17 mouse cellular contexts compared by ENCODE assay signal in genomic region chr10:21469961-21470360, GRCm38 (mm10).
DNase-seq lines count a peak whose midpoint lies in the region; TF ChIP-seq lines count a peak whose summit lies in the region.
"Had no signal": no experiment of that assay in that cellular context is flagged by ENCODE, and none has a peak within 500 bp of the region (broad histone marks: within the 10 kb centered on the region; RNA-seq: fewer than 3 reads in every experiment).

No protein-coding gene starts in this region.

- DNase-seq in retina, postnatal 7 days (ENCODE audit: low read depth, low spot score): peak; percentile 23
- DNase-seq in retina, embryonic 14.5 days (ENCODE audit: low spot score): no peak
- peak; percentile 18 for DNase-seq in MEL (ENCODE audit: low read depth, low spot score)
- DNase-seq in kidney, adult 2 months: peak; percentile 82
- peak; percentile 73 to 82 for DNase-seq in kidney, postnatal 25 days
- no peak for DNase-seq in B cell, adult 2 months
- no peak for DNase-seq in spleen, adult 12 weeks (ENCODE audit: low spot score)
- DNase-seq: adrenal gland, postnatal 36 days; cerebellum, adult 18-20 months; cerebellum, postnatal 25 days; forebrain, postnatal 0 days; thymus, adult 18-20 months had no signal

- peak overlapping the region; percentile 53 to 63; a peak in 3 of 4 replicates for H3K4me3 ChIP-seq in MEL (ENCODE audit: control insufficient read depth in 1 of 2, insufficient read depth in 1 of 2, low read depth in 2 of 2, low read length in 2 of 2)
- H3K4me3 ChIP-seq in kidney, adult 2 months (ENCODE audit: insufficient read depth, low read depth, low read length): no peak overlapping the region
- H3K4me3 ChIP-seq: forebrain, embryonic 10.5 days; heart, embryonic 10.5 days; hindbrain, embryonic 12.5 days; limb, embryonic 13.5 days; liver, embryonic 15.5 days had no signal

- WGBS in kidney, adult 2 months: 35% methylated on average over 1 of the region's 1 CpGs

- TF ChIP-seq EP300 in MEL (IDR thresholded peaks at IDR 0.05; ENCODE audit: low read depth in 1 of 2, low read length in 2 of 2): no peak

- no peak for TF ChIP-seq RAD21 in MEL (IDR thresholded peaks at IDR 0.05; ENCODE audit: low read depth, low read length)

- TF ChIP-seq CTCF in MEL (IDR thresholded peaks at IDR 0.05 in 2 of 3, conservative IDR thresholded peaks at IDR 0.05 in 1 of 3; ENCODE audit: control insufficient read depth in 1 of 3, insufficient read depth in 1 of 3, low read depth in 2 of 3, low read length in 3 of 3, poor library complexity in 1 of 3, severe bottlenecking in 1 of 3): no peak
- no peak for TF ChIP-seq CTCF in kidney, adult 2 months (conservative IDR thresholded peaks at IDR 0.05; ENCODE audit: insufficient read depth, insufficient read length, low read depth, low read length)

- H3K36me3 ChIP-seq in MEL (ENCODE audit: control insufficient read depth in 1 of 2, insufficient read depth in 2 of 2, low read length in 2 of 2): no peaks in the 10 kb centered on the region; a peak in 1 of 4 replicates
- H3K36me3 ChIP-seq in kidney, adult 2 months (ENCODE audit: control insufficient read depth, insufficient read depth, low read length): no peaks in the 10 kb centered on the region
- H3K36me3 ChIP-seq: forebrain, embryonic 10.5 days; heart, embryonic 10.5 days; hindbrain, embryonic 12.5 days; limb, embryonic 13.5 days; liver, embryonic 15.5 days had no signal

- no peak for TF ChIP-seq POLR2A in MEL (IDR thresholded peaks at IDR 0.05; ENCODE audit: control insufficient read depth in 1 of 2, insufficient read depth in 1 of 2, low read depth in 1 of 2, low read length in 2 of 2, poor library complexity in 1 of 2)
- TF ChIP-seq POLR2A in kidney, adult 2 months (IDR thresholded peaks at IDR 0.05; ENCODE audit: low read depth, low read length): no peak

- 0 out of 4 replicates have a peak, but pooled peaks cover 0 to 3% of the 10 kb centered on the region in 2 experiments for H3K4me1 ChIP-seq in MEL (ENCODE audit: control insufficient read depth in 1 of 2, insufficient read depth in 2 of 2, low read length in 2 of 2)
- H3K4me1 ChIP-seq in kidney, adult 2 months (ENCODE audit: control insufficient read depth, insufficient read depth, low read length): peaks cover 25% of the 10 kb centered on the region
- H3K4me1 ChIP-seq: heart, embryonic 10.5 days; liver, embryonic 15.5 days had no signal

- no peaks in the 10 kb centered on the region for H3K9me3 ChIP-seq in MEL (replicated peaks; ENCODE audit: insufficient read depth, low read length)
- H3K9me3 ChIP-seq: forebrain, embryonic 10.5 days; heart, embryonic 10.5 days; hindbrain, embryonic 12.5 days; limb, embryonic 13.5 days; liver, embryonic 15.5 days had no signal

- no peaks in the 10 kb centered on the region for H3K27me3 ChIP-seq in MEL (ENCODE audit: control insufficient read depth in 1 of 2, insufficient read depth in 2 of 2, low read length in 2 of 2)
- H3K27me3 ChIP-seq in kidney, adult 2 months (replicated peaks; ENCODE audit: control insufficient read depth, insufficient read depth, low read length): no peaks in the 10 kb centered on the region
- H3K27me3 ChIP-seq: liver, embryonic 15.5 days had no signal

- H3K9ac ChIP-seq in MEL (ENCODE audit: control insufficient read depth, low read depth, low read length, poor library complexity, severe bottlenecking): no peak overlapping the region
- H3K9ac ChIP-seq: forebrain, postnatal 0 days; hindbrain, embryonic 12.5 days; limb, embryonic 13.5 days; liver, embryonic 15.5 days had no signal

- no peak overlapping the region for H3K27ac ChIP-seq in MEL (ENCODE audit: control insufficient read depth, low read depth, low read length)
- H3K27ac ChIP-seq in kidney, adult 2 months (ENCODE audit: insufficient read depth, low read depth, low read length): no peak overlapping the region
- H3K27ac ChIP-seq: forebrain, embryonic 10.5 days; heart, embryonic 10.5 days; hindbrain, embryonic 12.5 days; limb, embryonic 13.5 days; liver, embryonic 15.5 days had no signal

- H3K79me2 ChIP-seq in MEL (ENCODE audit: control insufficient read depth, insufficient read depth, low read length, poor library complexity): no peaks in the 10 kb centered on the region

TF ChIP-seq in MEL, 35 proteins besides CTCF, POLR2A, EP300 and RAD21:
- TF ChIP-seq MAX (IDR thresholded peaks at IDR 0.05; ENCODE audit: low read length) (no peak), MXI1 (IDR thresholded peaks at IDR 0.05; ENCODE audit: low read depth, low read length) (0 out of 2 replicates have a peak, but pooled peaks have one; percentile 10)

Comparison
In these comparisons a context has a peak if more than half of its experiments do, and no peak if none do; other contexts are left out.
1. DNase-seq: peak in retina, postnatal 7 days (single experiment), MEL (single experiment), kidney, adult 2 months (single experiment) and kidney, postnatal 25 days (2 of 2); none in retina, embryonic 14.5 days (single experiment), B cell, adult 2 months (0 of 2) and spleen, adult 12 weeks (single experiment).